Mouse (Mus musculus) hindbrain, embryonic 11.5 days (tissue): Measurements from ENCODE around the gene Pcgf5. TPM values are rescaled to one million over a fixed set of nuclear protein-coding genes. Genes with fewer than 3 reads are reported as not detected.

Experiments used
- ATAC-seq: fragments of 200-750 bp; cut with Nextera tagmentation; 2 replicates; pipeline ENCODE4 v1.8.0; 2017; ENCODE audit warnings: mild to moderate bottlenecking, moderate TSS enrichment, moderate library complexity; ENCODE audit not compliant: low FRiP score
- DNase-seq: peaks from one replicate; pipeline ENCODE4 v3.0.0-alpha.2; 2015; ENCODE audit warnings: low spot score
- H3K27ac ChIP-seq: fragments of 300-500 bp; sonication (generic); 2 replicates; pipeline ENCODE4 v1.5.1; 2014; ENCODE audit warnings: mild to moderate bottlenecking, low read depth, low read length
- H3K27me3 ChIP-seq: fragments of 300-500 bp; sonication (generic); 2 replicates; pipeline ENCODE4 v1.6.1; 2014; ENCODE audit warnings: mild to moderate bottlenecking, low read length, moderate library complexity, mixed read lengths; ENCODE audit not compliant: control insufficient read depth, insufficient read depth
- H3K36me3 ChIP-seq: fragments of 300-500 bp; sonication (generic); 2 replicates; pipeline ENCODE4 v1.6.1; 2014; ENCODE audit warnings: mild to moderate bottlenecking, low read length, moderate library complexity, mixed read lengths; ENCODE audit not compliant: control insufficient read depth, insufficient read depth
- H3K4me1 ChIP-seq: fragments of 300-500 bp; sonication (generic); replicated peaks from 2 replicates; pipeline ENCODE4 v1.6.1; 2014; ENCODE audit warnings: low read length, mixed read lengths; ENCODE audit not compliant: control insufficient read depth, insufficient read depth
- H3K4me2 ChIP-seq: fragments of 300-500 bp; sonication (generic); replicated peaks from 2 replicates; pipeline ENCODE4 v1.6.1; 2014; ENCODE audit warnings: mild to moderate bottlenecking, low read depth, low read length
- H3K4me3 ChIP-seq: fragments of 300-500 bp; sonication (generic); 2 replicates; pipeline ENCODE4 v1.5.1; 2014; ENCODE audit warnings: low read depth, low read length
- H3K9ac ChIP-seq: fragments of 300-500 bp; sonication (generic); 2 replicates; pipeline ENCODE4 v1.6.1; 2014; ENCODE audit warnings: low read depth, low read length
- H3K9me3 ChIP-seq: fragments of 300-500 bp; sonication (generic); 2 replicates; pipeline ENCODE4 v1.6.1; 2016; ENCODE audit warnings: low read length; ENCODE audit not compliant: control insufficient read depth
- WGBS: fragments of 180-500 bp; shearing (Covaris S2); extraction: QIAGEN DNeasy Blood & Tissue Kit; methylation state at CpG from one replicate; pipeline ENCODE4 v1.1.7; 2014; 5-methylcytosine and 5-hydroxymethylcytosine counted together
- polyA plus RNA-seq: library from polyadenylated mRNA; unstranded; fragments of >200 nt; fragmentation: Nextera tagmentation; extraction: Ambion mirVana; gene quantifications from 2 replicates; pipeline ENCODE4 v1.2.1, GENCODE M21; 2014

Pcgf5 gene
- polyA plus RNA-seq, 1 experiment from 2014 or later: 11.0 TPM

DNA sequence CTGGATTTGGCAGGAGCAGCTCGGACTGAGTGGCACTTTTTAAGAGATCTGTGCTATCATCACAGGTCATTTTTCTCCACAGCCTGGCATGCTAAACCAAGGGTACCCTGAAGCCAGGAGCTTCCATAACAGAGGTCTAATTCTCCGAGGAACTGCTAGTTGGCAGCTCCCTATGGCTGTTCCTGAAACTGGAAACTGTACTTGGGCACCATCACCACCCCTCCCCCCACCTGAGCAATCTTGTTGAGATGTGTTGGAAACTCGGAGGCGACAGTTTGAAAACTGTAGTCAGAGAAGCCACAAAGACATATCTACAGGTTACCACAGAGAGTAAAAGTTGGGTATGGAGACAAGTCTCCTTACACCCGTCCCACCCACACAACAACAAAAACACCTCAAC lies 129.6 kb downstream of the Pcgf5 start:
- Histone ChIP-seq H3K4me3 (no peak overlapping the region), H3K27me3 (no peaks in the 10 kb centered on the region), H3K27ac (no peak overlapping the region), H3K36me3 (no peaks in the 10 kb centered on the region), H3K4me1 (no peaks in the 10 kb centered on the region), H3K4me2 (no peak overlapping the region), H3K9me3 (no peaks in the 10 kb centered on the region), H3K9ac (no peak overlapping the region)
- 80% methylated on average over 5 of the region's 5 CpGs for WGBS
- ATAC-seq (no peak), DNase-seq (no peak)

GRCm38 (mm10) chr19:36490911-36491310 lies 142.8 kb downstream of the Pcgf5 start:
- H3K4me3 ChIP-seq: no peak overlapping the region
- DNase-seq (no peak), ATAC-seq (no peak)
- no peak overlapping the region for H3K27ac ChIP-seq
- H3K4me2 ChIP-seq: no peak overlapping the region
- no peaks in the 10 kb centered on the region for H3K36me3 ChIP-seq
- H3K9me3 ChIP-seq: no peaks in the 10 kb centered on the region
- WGBS: 81% methylated on average over 6 of the region's 6 CpGs
- no peaks in the 10 kb centered on the region for H3K4me1 ChIP-seq
- no peaks in the 10 kb centered on the region for H3K27me3 ChIP-seq
- no peak overlapping the region for H3K9ac ChIP-seq

DNA sequence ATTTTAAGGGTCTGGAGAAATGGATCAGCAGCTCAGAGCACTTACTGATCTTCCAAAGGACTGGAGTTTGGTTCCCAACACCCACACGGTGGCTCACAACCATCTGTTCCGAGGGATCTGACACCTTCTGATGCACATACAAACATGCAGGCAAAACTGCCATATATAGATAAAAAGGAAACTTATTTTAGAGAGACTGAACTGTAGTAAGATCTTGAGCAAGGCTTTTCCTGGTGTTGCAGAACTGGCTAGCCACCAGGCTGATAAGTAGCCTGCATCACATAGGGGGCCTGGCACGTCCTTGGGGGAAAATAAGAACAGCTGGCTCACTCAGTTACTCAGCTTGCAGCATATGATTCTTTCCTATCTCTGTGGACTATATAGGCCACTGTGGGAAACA lies 147.4 kb downstream of the Pcgf5 start:
- no peak for ATAC-seq
- Histone ChIP-seq H3K4me1 (no peaks in the 10 kb centered on the region), H3K9ac (no peak overlapping the region), H3K4me2 (no peak overlapping the region), H3K27ac (no peak overlapping the region), H3K27me3 (no peaks in the 10 kb centered on the region), H3K4me3 (no peak overlapping the region), H3K9me3 (no peaks in the 10 kb centered on the region), H3K36me3 (no peaks in the 10 kb centered on the region)
- no peak for DNase-seq
- WGBS: 75% methylated on average over 3 of the region's 3 CpGs

- H3K27ac ChIP-seq: no peak overlapping the region
- WGBS: 86% methylated on average over 4 of the region's 4 CpGs
- ATAC-seq (no peak), DNase-seq (no peak)
- H3K4me2 ChIP-seq: no peak overlapping the region
- no peak overlapping the region for H3K4me3 ChIP-seq
- no peaks in the 10 kb centered on the region for H3K4me1 ChIP-seq
- no peaks in the 10 kb centered on the region for H3K36me3 ChIP-seq
- no peaks in the 10 kb centered on the region for H3K9me3 ChIP-seq
- H3K9ac ChIP-seq: no peak overlapping the region
- H3K27me3 ChIP-seq: no peaks in the 10 kb centered on the region
Observed at GRCm38 (mm10) chr19:36496532-36496931, 148.4 kb downstream of the Pcgf5 start.

DNA sequence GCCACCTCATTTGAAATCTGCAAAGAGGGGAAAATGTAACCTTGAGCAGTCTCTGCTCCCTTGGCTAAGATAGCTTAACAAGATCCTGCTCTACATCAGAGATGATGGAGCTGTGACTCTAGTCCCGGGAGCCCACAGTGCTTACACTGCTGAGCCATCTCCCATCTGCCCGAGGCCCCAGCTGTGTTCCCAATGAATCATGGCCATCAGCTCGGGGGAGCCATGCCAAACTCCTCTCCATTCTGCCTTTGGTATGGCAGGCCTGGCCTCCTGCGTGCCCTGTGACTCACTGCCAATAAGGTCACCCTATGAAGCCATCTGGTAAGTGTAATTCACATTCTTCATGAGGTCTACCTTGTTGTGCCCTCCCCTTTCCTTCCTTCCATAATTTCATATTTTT lies 149.0 kb downstream of the Pcgf5 start:
- Histone ChIP-seq H3K27ac (no peak overlapping the region), H3K9ac (no peak overlapping the region), H3K4me1 (no peaks in the 10 kb centered on the region), H3K36me3 (no peaks in the 10 kb centered on the region), H3K27me3 (no peaks in the 10 kb centered on the region), H3K9me3 (no peaks in the 10 kb centered on the region), H3K4me3 (no peak overlapping the region), H3K4me2 (no peak overlapping the region)
- DNase-seq (no peak), ATAC-seq (no peak)
- 72% methylated on average over 4 of the region's 4 CpGs for WGBS

DNA sequence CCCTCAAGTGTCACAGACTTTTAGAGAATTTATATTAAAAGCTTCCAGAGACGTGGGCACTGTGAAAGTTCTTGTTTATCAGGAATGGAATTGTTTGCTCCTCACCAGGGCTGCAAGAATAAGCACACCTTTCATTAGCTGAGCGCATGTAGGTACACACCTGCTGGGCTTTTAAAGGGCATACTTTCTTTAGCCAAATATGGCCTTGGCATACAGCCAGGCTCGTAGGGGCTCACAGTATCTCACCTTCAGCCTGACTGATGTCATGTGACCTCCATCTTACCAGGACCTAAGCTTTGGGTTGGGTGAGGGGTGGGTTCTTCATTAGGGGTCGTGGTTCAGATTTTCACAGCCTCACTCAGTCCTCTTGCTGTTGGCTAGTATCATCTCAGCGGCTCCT lies 149.6 kb downstream of the Pcgf5 start:
- H3K27me3 ChIP-seq: no peaks in the 10 kb centered on the region
- no peak for DNase-seq
- no peak overlapping the region for H3K4me3 ChIP-seq
- H3K9ac ChIP-seq: no peak overlapping the region
- no peak for ATAC-seq
- H3K9me3 ChIP-seq: no peaks in the 10 kb centered on the region
- no peaks in the 10 kb centered on the region for H3K36me3 ChIP-seq
- 79% methylated on average over 5 of the region's 5 CpGs for WGBS
- H3K27ac ChIP-seq: no peak overlapping the region
- H3K4me2 ChIP-seq: no peak overlapping the region
- no peaks in the 10 kb centered on the region for H3K4me1 ChIP-seq

DNA sequence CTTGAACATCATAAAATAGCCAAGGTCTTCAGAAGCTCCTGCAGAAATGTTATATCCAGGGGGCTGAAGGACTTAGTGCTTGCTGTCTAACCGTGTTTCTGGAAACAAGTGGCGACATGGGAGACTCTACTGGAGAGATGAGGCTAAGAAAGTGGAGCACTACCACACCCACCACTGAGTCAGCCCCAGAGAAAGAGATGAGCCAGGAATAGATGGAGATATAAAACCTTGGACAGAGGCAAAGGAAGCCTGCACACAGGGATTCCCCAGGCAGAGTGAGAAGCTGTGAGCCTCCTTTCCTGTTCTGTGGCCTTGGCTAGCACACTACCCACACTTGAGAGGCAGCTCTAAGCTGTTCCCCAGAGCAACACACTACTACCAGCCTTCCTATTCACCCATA lies 156.6 kb downstream of the Pcgf5 start:
- DNase-seq (no peak), ATAC-seq (no peak)
- WGBS: 77% methylated on average over 2 of the region's 2 CpGs

More for the DNA sequence above, 156.6 kb downstream of the Pcgf5 start:
- no peaks in the 10 kb centered on the region for H3K9me3 ChIP-seq
- no peak overlapping the region for H3K4me2 ChIP-seq
- H3K27me3 ChIP-seq: no peaks in the 10 kb centered on the region
- H3K4me1 ChIP-seq: no peaks in the 10 kb centered on the region
- H3K27ac ChIP-seq: no peak overlapping the region
- no peak overlapping the region for H3K9ac ChIP-seq
- no peak overlapping the region for H3K4me3 ChIP-seq
- no peaks in the 10 kb centered on the region for H3K36me3 ChIP-seq

Other genes starting within 250 kb of the Pcgf5 start
- 0.11 TPM in 1 of 2 replicates, not detected in the other for gene Ankrd1, start 228.2 kb upstream of the Pcgf5 start, polyA plus RNA-seq
- 9.3 and 10.9 TPM in 2 replicates for gene Hectd2, start 206.3 kb downstream of the Pcgf5 start, polyA plus RNA-seq